Mouse (Mus musculus) intestine, embryonic 16.5 days (tissue): ENCODE results near the gene Ckm. TPM values are rescaled to one million over a fixed set of nuclear protein-coding genes. Genes with fewer than 3 reads are reported as not detected.

Source experiments
- ATAC-seq: fragments of 200-750 bp; cut with Nextera tagmentation; 2 replicates; pipeline ENCODE4 v1.8.0; 2017; ENCODE audit warnings: moderate TSS enrichment, moderate library complexity
- H3K27ac ChIP-seq: fragments of 300-500 bp; sonication (generic); 2 replicates; pipeline ENCODE4 v1.5.1; 2014; ENCODE audit warnings: mild to moderate bottlenecking, low read length
- H3K27me3 ChIP-seq: fragments of 300-500 bp; sonication (generic); replicated peaks from 2 replicates; pipeline ENCODE4 v1.6.1; 2014; ENCODE audit warnings: low read length, control low read depth, mixed read lengths; ENCODE audit not compliant: control insufficient read depth, insufficient read depth
- H3K36me3 ChIP-seq: fragments of 300-500 bp; sonication (generic); 2 replicates; pipeline ENCODE4 v1.6.1; 2014; ENCODE audit warnings: low read length, control low read depth; ENCODE audit not compliant: control insufficient read depth, insufficient read depth
- H3K4me1 ChIP-seq: fragments of 300-500 bp; sonication (generic); 2 replicates; pipeline ENCODE4 v1.6.1; 2014; ENCODE audit warnings: low read length, control low read depth, mixed read lengths; ENCODE audit not compliant: control insufficient read depth, insufficient read depth
- H3K4me2 ChIP-seq: fragments of 300-500 bp; sonication (generic); 2 replicates; pipeline ENCODE4 v1.6.1; 2014; ENCODE audit warnings: low read depth, low read length, control low read depth
- H3K4me3 ChIP-seq: fragments of 300-500 bp; sonication (generic); 2 replicates; pipeline ENCODE4 v1.5.1; 2014; ENCODE audit warnings: mild to moderate bottlenecking, low read length
- H3K9ac ChIP-seq: fragments of 300-500 bp; sonication (generic); 2 replicates; pipeline ENCODE4 v1.6.1; 2014; ENCODE audit warnings: low read depth, low read length
- H3K9me3 ChIP-seq: fragments of 300-500 bp; sonication (generic); 2 replicates; pipeline ENCODE4 v1.6.1; 2016; ENCODE audit warnings: low read length, control low read depth; ENCODE audit not compliant: control insufficient read depth
- WGBS: fragments of 180-500 bp; shearing (Covaris S2); extraction: QIAGEN DNeasy Blood & Tissue Kit; methylation state at CpG from one replicate; pipeline ENCODE4 v1.1.7; 2014; 5-methylcytosine and 5-hydroxymethylcytosine counted together
- microRNA counts: library from miRNA; unstranded; fragments of <30 nt; microRNA quantifications from one replicate; lab custom pipeline; 2016
- microRNA-seq: library from miRNA; unstranded; fragments of <30 nt; microRNA quantifications from one replicate; pipeline ENCODE4, GENCODE M21; 2016
- polyA plus RNA-seq: library from polyadenylated mRNA; unstranded; fragments of >200 nt; fragmentation: Nextera tagmentation; extraction: Ambion mirVana; gene quantifications from 2 replicates; pipeline ENCODE4 v1.2.1, GENCODE M21; 2015

The Ckm gene
- polyA plus RNA-seq, 1 experiment from 2014 or later = 15.3 TPM

- Histone ChIP-seq H3K4me1 (peaks cover 5% of the 10 kb centered on the region; the same call in 1 of the 2 replicates), H3K27ac (no peak overlapping the region), H3K9me3 (no peaks in the 10 kb centered on the region), H3K36me3 (no peaks in the 10 kb centered on the region), H3K4me2 (no peak overlapping the region), H3K9ac (no peak overlapping the region), H3K4me3 (no peak overlapping the region), H3K27me3 (peaks cover 30% of the 10 kb centered on the region)
- ATAC-seq = no peak
- 63% methylated on average over 5 of the region's 5 CpGs for WGBS
These were observed 62.1 kb downstream of the Ckm start for GRCm38 (mm10) chr7:19466602-19467145.

GRCm38 (mm10) chr7:19467638-19468037, 63.1 kb downstream of the Ckm start:
- peaks cover 5% of the 10 kb centered on the region; the same call in 1 of the 2 replicates for H3K4me1 ChIP-seq
- no peak overlapping the region for H3K4me3 ChIP-seq
- H3K36me3 ChIP-seq = no peaks in the 10 kb centered on the region
- WGBS = 33% methylated on average over 6 of the region's 6 CpGs
- peaks cover 39% of the 10 kb centered on the region for H3K27me3 ChIP-seq
- no peak for ATAC-seq
- H3K9ac ChIP-seq = no peak overlapping the region
- no peak overlapping the region for H3K27ac ChIP-seq
- H3K9me3 ChIP-seq = no peaks in the 10 kb centered on the region
- no peak overlapping the region for H3K4me2 ChIP-seq

GRCm38 (mm10) chr7:19468279-19468678, 63.7 kb downstream of the Ckm start:
- no peak for ATAC-seq
- 58% methylated on average over 12 of the region's 12 CpGs for WGBS
- Histone ChIP-seq H3K4me3 (no peak overlapping the region), H3K36me3 (no peaks in the 10 kb centered on the region), H3K27me3 (peaks cover 45% of the 10 kb centered on the region), H3K9ac (no peak overlapping the region), H3K9me3 (no peaks in the 10 kb centered on the region), H3K4me2 (no peak overlapping the region), H3K27ac (no peak overlapping the region), H3K4me1 (peaks cover 5% of the 10 kb centered on the region; the same call in 1 of the 2 replicates)

- Histone ChIP-seq H3K9ac (no peak overlapping the region), H3K27ac (no peak overlapping the region), H3K9me3 (no peaks in the 10 kb centered on the region), H3K4me2 (no peak overlapping the region), H3K36me3 (no peaks in the 10 kb centered on the region), H3K4me1 (peaks cover 8% of the 10 kb centered on the region; the same call in 1 of the 2 replicates), H3K4me3 (no peak overlapping the region), H3K27me3 (peaks cover 48% of the 10 kb centered on the region)
- no peak for ATAC-seq
- WGBS = 25% methylated on average over 23 of the region's 23 CpGs
These were observed 64.8 kb downstream of the Ckm start for GRCm38 (mm10) chr7:19469404-19469803.

- peaks cover 52% of the 10 kb centered on the region for H3K27me3 ChIP-seq
- H3K36me3 ChIP-seq = no peaks in the 10 kb centered on the region
- no peak overlapping the region for H3K4me2 ChIP-seq
- H3K9me3 ChIP-seq = no peaks in the 10 kb centered on the region
- no peak for ATAC-seq
- 0 out of 2 replicates have a peak, but pooled peaks cover 3% of the 10 kb centered on the region for H3K4me1 ChIP-seq
- no peak overlapping the region for H3K9ac ChIP-seq
- no peak overlapping the region for H3K4me3 ChIP-seq
- 19% methylated on average over 14 of the region's 14 CpGs for WGBS
- H3K27ac ChIP-seq = no peak overlapping the region
These were observed 65.7 kb downstream of the Ckm start for GRCm38 (mm10) chr7:19470308-19470707.

- no peaks in the 10 kb centered on the region for H3K9me3 ChIP-seq
- no peak overlapping the region for H3K4me2 ChIP-seq
- 0 out of 2 replicates have a peak, but pooled peaks cover 3% of the 10 kb centered on the region for H3K4me1 ChIP-seq
- H3K27me3 ChIP-seq = peaks cover 49% of the 10 kb centered on the region
- H3K36me3 ChIP-seq = no peaks in the 10 kb centered on the region
- 34% methylated on average over 4 of the region's 4 CpGs for WGBS
- no peak overlapping the region for H3K9ac ChIP-seq
- ATAC-seq = no peak
- no peak overlapping the region for H3K4me3 ChIP-seq
- H3K27ac ChIP-seq = no peak overlapping the region
These were observed 67.8 kb downstream of the Ckm start for GRCm38 (mm10) chr7:19472403-19472802.

MicroRNA genes within 50 kb of the gene (microRNA counts, 519-probe panel; counts per million panel counts)
- microRNA mmu-miR-343 (lab: Ali Mortazavi, UCI) = 35.7 counts per million

Small RNA genes lying within 50 kb of the gene (microRNA-seq; reads per million reads assigned to microRNA genes)
- gene Mir343 = not detected

Other genes starting within 250 kb of the Ckm start
- gene Gipr, start 238.6 kb upstream of the Ckm start, polyA plus RNA-seq = 3.1 and 3.6 TPM in 2 replicates
- 7.1 and 8.4 TPM in 2 replicates for gene Eml2, start 228.4 kb upstream of the Ckm start, polyA plus RNA-seq
- gene Gpr4, start 192.2 kb upstream of the Ckm start, polyA plus RNA-seq = 1.6 and 2.1 TPM in 2 replicates
- gene Opa3, start 176.4 kb upstream of the Ckm start, polyA plus RNA-seq = 40.6 and 40.9 TPM in 2 replicates
- 106 and 120 TPM in 2 replicates for gene Vasp, start 133.0 kb upstream of the Ckm start, polyA plus RNA-seq
- 0.29 and 0.32 TPM in 2 replicates for gene Ppm1n, start 124.7 kb upstream of the Ckm start, polyA plus RNA-seq
- gene Rtn2, start 122.2 kb upstream of the Ckm start, polyA plus RNA-seq = 10.3 and 11.8 TPM in 2 replicates
- 0.10 and 0.21 TPM in 2 replicates for gene Fosb, start 94.7 kb upstream of the Ckm start, polyA plus RNA-seq
- gene Ercc1, start 60.0 kb upstream of the Ckm start, polyA plus RNA-seq = 45.8 and 51.3 TPM in 2 replicates
- gene Cd3eap, start 45.3 kb upstream of the Ckm start, polyA plus RNA-seq = 19.1 and 24.3 TPM in 2 replicates
- gene Ppp1r13l, start 45.0 kb upstream of the Ckm start, polyA plus RNA-seq = 3.1 and 4.2 TPM in 2 replicates
- 15.5 and 17.6 TPM in 2 replicates for gene Ercc2, start 22.8 kb upstream of the Ckm start, polyA plus RNA-seq
- gene Klc3, start 672 bp upstream of the Ckm start, polyA plus RNA-seq = 2.7 and 2.9 TPM in 2 replicates
- gene Mark4, start 54.0 kb downstream of the Ckm start, polyA plus RNA-seq = 3.7 and 4.4 TPM in 2 replicates
- gene Exoc3l2, start 58.6 kb downstream of the Ckm start, polyA plus RNA-seq = 0.27 and 0.46 TPM in 2 replicates
- gene Bloc1s3, start 103.6 kb downstream of the Ckm start, polyA plus RNA-seq = 1.4 and 2.0 TPM in 2 replicates
- gene Trappc6a, start 103.6 kb downstream of the Ckm start, polyA plus RNA-seq = 147 and 159 TPM in 2 replicates
- gene Nkpd1, start 113.1 kb downstream of the Ckm start, polyA plus RNA-seq = 0.06 and 0.07 TPM in 2 replicates
- gene Ppp1r37, start 158.3 kb downstream of the Ckm start, polyA plus RNA-seq = 15.5 and 18.6 TPM in 2 replicates
- 0.42 and 0.64 TPM in 2 replicates for gene Zfp296, start 172.5 kb downstream of the Ckm start, polyA plus RNA-seq
- 132 and 137 TPM in 2 replicates for gene Gemin7, start 172.8 kb downstream of the Ckm start, polyA plus RNA-seq
- gene Clasrp, start 199.7 kb downstream of the Ckm start, polyA plus RNA-seq = 30.3 and 32.5 TPM in 2 replicates
- 8.8 and 10.6 TPM in 2 replicates for gene Relb, start 224.7 kb downstream of the Ckm start, polyA plus RNA-seq